Mouse (Mus musculus) G1E-ER4 (cell line): Measurements from ENCODE around the gene Pard3. TPM values are rescaled to one million over a fixed set of nuclear protein-coding genes. Genes with fewer than 3 reads are reported as not detected.

Source experiments
- GATA1 ChIP-seq: IDR thresholded peaks from one replicate; pipeline ENCODE4 v1.8.0; 2012; ENCODE audit warnings: low read length, inconsistent platforms
- polyA plus RNA-seq: library from polyadenylated mRNA; stranded (reverse); fragments of >175 nt; gene quantifications from 2 replicates; pipeline ENCODE4 v1.2.3, GENCODE M21; 2012

Gene Pard3
- polyA plus RNA-seq, 1 experiment: 0.09 TPM

GRCm38 (mm10) chr8:127148821-127149220 is 85.1 kb downstream of the Pard3 start:
- no peak for TF ChIP-seq GATA1

GRCm38 (mm10) chr8:127150645-127151044 is 87.0 kb downstream of the Pard3 start:
- no peak for TF ChIP-seq GATA1

GRCm38 (mm10) chr8:127151706-127152105 is 88.0 kb downstream of the Pard3 start:
- no peak for TF ChIP-seq GATA1

- TF ChIP-seq GATA1: no peak
These were observed 93.4 kb downstream of the Pard3 start for GRCm38 (mm10) chr8:127157087-127157486.

- no peak for TF ChIP-seq GATA1
These were observed 95.8 kb downstream of the Pard3 start for GRCm38 (mm10) chr8:127159421-127159966.

GRCm38 (mm10) chr8:127161854-127162253 is 98.2 kb downstream of the Pard3 start:
- no peak for TF ChIP-seq GATA1

- TF ChIP-seq GATA1: no peak
These were observed 99.1 kb downstream of the Pard3 start for GRCm38 (mm10) chr8:127162821-127163220.

GRCm38 (mm10) chr8:127164326-127165280 is 100.9 kb downstream of the Pard3 start:
- no peak for TF ChIP-seq GATA1

GRCm38 (mm10) chr8:127168496-127168895 is 104.8 kb downstream of the Pard3 start:
- no peak for TF ChIP-seq GATA1

- TF ChIP-seq GATA1: no peak
These were observed 105.7 kb downstream of the Pard3 start for GRCm38 (mm10) chr8:127169361-127169760.

- no peak for TF ChIP-seq GATA1
These were observed 107.2 kb downstream of the Pard3 start for GRCm38 (mm10) chr8:127170930-127171329.

GRCm38 (mm10) chr8:127173483-127173882 is 109.8 kb downstream of the Pard3 start:
- TF ChIP-seq GATA1: no peak

GRCm38 (mm10) chr8:127174411-127174810 is 110.7 kb downstream of the Pard3 start:
- TF ChIP-seq GATA1: no peak

GRCm38 (mm10) chr8:127175160-127175836 is 111.6 kb downstream of the Pard3 start:
- TF ChIP-seq GATA1: no peak

GRCm38 (mm10) chr8:127178634-127179033 is 114.9 kb downstream of the Pard3 start:
- no peak for TF ChIP-seq GATA1

GRCm38 (mm10) chr8:127181246-127181645 is 117.6 kb downstream of the Pard3 start:
- TF ChIP-seq GATA1: no peak

- no peak for TF ChIP-seq GATA1
These were observed 118.4 kb downstream of the Pard3 start for GRCm38 (mm10) chr8:127182065-127182464.
